Mouse (Mus musculus): ENCODE measurements around the gene Il27. TPM values are rescaled to one million over a fixed set of nuclear protein-coding genes. Genes with fewer than 3 reads are reported as not detected.

The Il27 gene
- polyA plus RNA-seq, 1 experiment, result not detected

- Histone ChIP-seq H3K4me3 (replicated peaks; ENCODE audit: insufficient read depth, low read depth, low read length) (no peak overlapping the region), H3K4me1 (ENCODE audit: control insufficient read depth, insufficient read depth, low read length) (no peaks in the 10 kb centered on the region), H3K27me3 (ENCODE audit: control insufficient read depth, insufficient read depth, low read length) (no peaks in the 10 kb centered on the region), H3K27ac (ENCODE audit: insufficient read depth, low read length) (no peak overlapping the region)
- WGBS, result 99% methylated on average over 5 of the region's 5 CpGs
- no peak for DNase-seq
- TF ChIP-seq CTCF (IDR thresholded peaks at IDR 0.05; ENCODE audit: borderline replicate concordance, insufficient read depth, low read depth, low read length) (no peak), POLR2A (IDR thresholded peaks at IDR 0.05; ENCODE audit: borderline replicate concordance, insufficient read depth, low read length) (no peak)
Measured at GRCm38 (mm10) chr7:126556635-126557034, 38.1 kb downstream of the Il27 start.

DNA sequence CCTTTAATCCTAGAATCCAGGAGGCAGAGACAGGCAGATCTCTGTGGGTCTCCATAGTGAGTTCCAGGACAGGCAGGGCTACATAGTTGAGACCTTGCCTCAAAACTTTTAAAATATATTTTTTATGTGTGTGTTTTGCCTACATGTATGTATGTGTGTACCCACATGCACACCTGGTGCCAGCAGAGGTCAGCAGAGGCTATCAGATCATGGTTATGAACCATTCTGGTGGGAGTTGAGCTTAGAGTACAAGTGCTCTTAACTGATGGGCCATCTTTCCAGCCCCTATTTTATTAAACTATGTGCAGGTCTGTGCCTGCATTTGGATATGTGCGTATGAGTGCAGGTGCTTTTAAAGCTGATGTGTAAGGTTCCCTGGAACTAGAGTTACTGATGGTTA lies 39.9 kb downstream of the Il27 start:
- H3K4me1 ChIP-seq (ENCODE audit: control insufficient read depth, insufficient read depth, low read length), result no peaks in the 10 kb centered on the region
- 94% methylated on average over 1 of the region's 1 CpGs for WGBS
- DNase-seq, result no peak
- H3K27ac ChIP-seq (ENCODE audit: insufficient read depth, low read length), result no peak overlapping the region
- H3K4me3 ChIP-seq (replicated peaks; ENCODE audit: insufficient read depth, low read depth, low read length), result no peak overlapping the region
- H3K27me3 ChIP-seq (ENCODE audit: control insufficient read depth, insufficient read depth, low read length), result no peaks in the 10 kb centered on the region
- TF ChIP-seq CTCF (IDR thresholded peaks at IDR 0.05; ENCODE audit: borderline replicate concordance, insufficient read depth, low read depth, low read length) (peak; percentile 13; the same call in 1 of the 2 replicates), POLR2A (IDR thresholded peaks at IDR 0.05; ENCODE audit: borderline replicate concordance, insufficient read depth, low read length) (no peak)

GRCm38 (mm10) chr7:126545631-126546030 lies 49.1 kb downstream of the Il27 start:
- H3K4me3 ChIP-seq (replicated peaks; ENCODE audit: insufficient read depth, low read depth, low read length), result no peak overlapping the region
- TF ChIP-seq CTCF (IDR thresholded peaks at IDR 0.05; ENCODE audit: borderline replicate concordance, insufficient read depth, low read depth, low read length) (no peak), POLR2A (IDR thresholded peaks at IDR 0.05; ENCODE audit: borderline replicate concordance, insufficient read depth, low read length) (no peak)
- H3K4me1 ChIP-seq (ENCODE audit: control insufficient read depth, insufficient read depth, low read length), result no peaks in the 10 kb centered on the region
- H3K27me3 ChIP-seq (ENCODE audit: control insufficient read depth, insufficient read depth, low read length), result no peaks in the 10 kb centered on the region
- WGBS, result 92% methylated on average over 2 of the region's 2 CpGs
- DNase-seq, result no peak
- no peak overlapping the region for H3K27ac ChIP-seq (ENCODE audit: insufficient read depth, low read length)

DNA sequence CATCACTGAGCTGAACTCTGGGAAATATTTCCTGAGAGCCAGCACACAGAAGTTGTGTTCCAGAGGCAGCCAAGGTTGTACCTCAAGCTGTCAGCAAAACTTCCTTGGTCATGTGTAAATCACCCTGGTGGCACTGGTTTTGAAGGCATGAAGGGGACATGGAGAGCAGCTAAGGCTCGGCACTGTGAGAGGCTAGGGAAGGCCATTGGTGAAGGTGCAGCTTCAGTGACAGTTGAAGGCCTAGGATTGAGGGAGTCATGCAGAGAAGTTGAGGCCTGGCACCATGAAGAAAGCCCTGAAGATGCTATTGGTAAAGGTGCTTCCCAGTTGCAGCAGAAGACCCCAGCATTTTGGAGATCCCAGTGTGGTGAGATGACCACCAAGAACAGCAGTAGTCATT lies 53.1 kb downstream of the Il27 start:
- 79% methylated on average over 1 of the region's 1 CpGs for WGBS
- DNase-seq, result no peak
- H3K4me1 ChIP-seq (ENCODE audit: control insufficient read depth, insufficient read depth, low read length), result no peaks in the 10 kb centered on the region

More for the DNA sequence above, 53.1 kb downstream of the Il27 start:
- TF ChIP-seq CTCF (IDR thresholded peaks at IDR 0.05; ENCODE audit: borderline replicate concordance, insufficient read depth, low read depth, low read length) (no peak), POLR2A (IDR thresholded peaks at IDR 0.05; ENCODE audit: borderline replicate concordance, insufficient read depth, low read length) (no peak)
- H3K4me3 ChIP-seq (replicated peaks; ENCODE audit: insufficient read depth, low read depth, low read length), result no peak overlapping the region
- H3K27ac ChIP-seq (ENCODE audit: insufficient read depth, low read length), result no peak overlapping the region
- H3K27me3 ChIP-seq (ENCODE audit: control insufficient read depth, insufficient read depth, low read length), result no peaks in the 10 kb centered on the region

Other genes with a start within 250 kb of the Il27 start
- gene Lat, start 225.4 kb downstream of the Il27 start, polyA plus RNA-seq (2012; rRNA removed), result 1.6 and 1.9 TPM in 2 replicates
- gene Spns1, start 217.5 kb downstream of the Il27 start, polyA plus RNA-seq (2012; rRNA removed), result 206 and 218 TPM in 2 replicates
- gene Nfatc2ip, start 198.2 kb downstream of the Il27 start, polyA plus RNA-seq (2012; rRNA removed), result 6.3 and 6.4 TPM in 2 replicates
- gene Cd19, start 180.1 kb downstream of the Il27 start, polyA plus RNA-seq (2012; rRNA removed), result 0.21 and 0.23 TPM in 2 replicates
- gene Rabep2, start 166.2 kb downstream of the Il27 start, polyA plus RNA-seq (2012; rRNA removed), result 22.2 and 24.0 TPM in 2 replicates
- 0.38 and 0.46 TPM in 2 replicates for gene Atp2a1, start 131.8 kb downstream of the Il27 start, polyA plus RNA-seq (2012; rRNA removed)
- 69.0 and 69.5 TPM in 2 replicates for gene Sh2b1, start 119.5 kb downstream of the Il27 start, polyA plus RNA-seq (2012; rRNA removed)
- 123 and 124 TPM in 2 replicates for gene Tufm, start 107.6 kb downstream of the Il27 start, polyA plus RNA-seq (2012; rRNA removed)
- 139 and 154 TPM in 2 replicates for gene Atxn2l, start 91.5 kb downstream of the Il27 start, polyA plus RNA-seq (2012; rRNA removed)
- gene Eif3c, start 28.5 kb downstream of the Il27 start, polyA plus RNA-seq (2012; rRNA removed), result 115 and 116 TPM in 2 replicates
- gene Apobr, start 10.0 kb downstream of the Il27 start, polyA plus RNA-seq (2012; rRNA removed), result 0.87 and 0.98 TPM in 2 replicates
- 38.1 and 44.2 TPM in 2 replicates for gene Cln3, start 9.1 kb downstream of the Il27 start, polyA plus RNA-seq (2012; rRNA removed)
- gene Nupr1, start 35.9 kb upstream of the Il27 start, polyA plus RNA-seq (2012; rRNA removed), result 9.3 and 10.6 TPM in 2 replicates
- 45.4 and 45.5 TPM in 2 replicates for gene Sgf29, start 54.4 kb upstream of the Il27 start, polyA plus RNA-seq (2012; rRNA removed)
- gene Sult1a1, start 81.5 kb upstream of the Il27 start, polyA plus RNA-seq (2012; rRNA removed), result 6.4 and 10.6 TPM in 2 replicates
- gene Bola2, start 100.5 kb upstream of the Il27 start, polyA plus RNA-seq (2012; rRNA removed), result 51.0 and 61.6 TPM in 2 replicates
- gene Slx1b, start 100.8 kb upstream of the Il27 start, polyA plus RNA-seq (2012; rRNA removed), result 39.6 and 40.3 TPM in 2 replicates
- 110 and 126 TPM in 2 replicates for gene Coro1a, start 112.8 kb upstream of the Il27 start, polyA plus RNA-seq (2012; rRNA removed)
- gene Mapk3, start 164.7 kb upstream of the Il27 start, polyA plus RNA-seq (2012; rRNA removed), result 212 and 229 TPM in 2 replicates
- gene Gdpd3, start 171.4 kb upstream of the Il27 start, polyA plus RNA-seq (2012; rRNA removed), result 6.0 and 8.0 TPM in 2 replicates
- gene Ypel3, start 182.0 kb upstream of the Il27 start, polyA plus RNA-seq (2012; rRNA removed), result 628 and 636 TPM in 2 replicates
- 2.2 TPM in 2 replicates for gene Tbx6, start 186.5 kb upstream of the Il27 start, polyA plus RNA-seq (2012; rRNA removed)
- 110 and 119 TPM in 2 replicates for gene Ppp4c, start 197.6 kb upstream of the Il27 start, polyA plus RNA-seq (2012; rRNA removed)
- gene Fam57b, start 202.7 kb upstream of the Il27 start, polyA plus RNA-seq (2012; rRNA removed), result 193 and 196 TPM in 2 replicates
- gene 4930451I11Rik, start 236.7 kb upstream of the Il27 start, polyA plus RNA-seq (2012; rRNA removed), result not detected in 2 replicates

Data from cerebellum, adult 2 months (tissue).